Mouse (Mus musculus) MEL (cell line): ENCODE results near the gene Ccdc155.

Experiments used
- CTCF ChIP-seq, 3 experiments: IDR thresholded peaks in 2 of 3; conservative IDR thresholded peaks in 1 of 3; 2 replicates each; pipeline ENCODE4 v1.5.1; 2011 to 2012; ENCODE audit warnings: low read length in 3 of 3, low read depth in 2 of 3, mild to moderate bottlenecking in 2 of 3, improper control_type of control experiment in 1 of 3, inconsistent platforms in 1 of 3, mixed read lengths in 1 of 3, moderate library complexity in 1 of 3; ENCODE audit not compliant: control insufficient read depth in 1 of 3, insufficient read depth in 1 of 3, poor library complexity in 1 of 3, severe bottlenecking in 1 of 3
- ETS1 ChIP-seq: IDR thresholded peaks from 2 replicates; pipeline ENCODE4 v1.6.1; 2012; ENCODE audit warnings: low read depth, mild to moderate bottlenecking, inconsistent platforms, low read length, improper control_type of control experiment, moderate library complexity
- GATA1 ChIP-seq: IDR thresholded peaks from 2 replicates; pipeline ENCODE4 v1.6.1; 2011; ENCODE audit warnings: low read depth, low read length, improper control_type of control experiment
- POLR2A ChIP-seq, 2 experiments: IDR thresholded peaks; 2 replicates each; pipeline ENCODE4 v1.6.1; 2011 to 2012; ENCODE audit warnings: low read length in 2 of 2, mild to moderate bottlenecking in 2 of 2, control low read depth in 1 of 2, improper control_type of control experiment in 1 of 2, low read depth in 1 of 2, moderate library complexity in 1 of 2; ENCODE audit not compliant: control insufficient read depth in 1 of 2, insufficient read depth in 1 of 2, poor library complexity in 1 of 2
- UBTF ChIP-seq: IDR thresholded peaks from 2 replicates; pipeline ENCODE4 v1.6.1; 2012; ENCODE audit warnings: low read depth, mild to moderate bottlenecking, inconsistent platforms, low read length, improper control_type of control experiment, moderate library complexity, borderline replicate concordance; ENCODE audit not compliant: insufficient read depth

- TF ChIP-seq POLR2A (IDR thresholded peaks at IDR 0.05; ENCODE audit: control insufficient read depth in 1 of 2, insufficient read depth in 1 of 2, low read depth in 1 of 2, low read length in 2 of 2, poor library complexity in 1 of 2) (no peak), ETS1 (no peak), CTCF (IDR thresholded peaks at IDR 0.05 in 2 of 3, conservative IDR thresholded peaks at IDR 0.05 in 1 of 3; ENCODE audit: control insufficient read depth in 1 of 3, insufficient read depth in 1 of 3, low read depth in 2 of 3, low read length in 3 of 3, poor library complexity in 1 of 3, severe bottlenecking in 1 of 3) (no peak), GATA1 (no peak), UBTF (no peak)
These were observed 27.2 kb upstream of the Ccdc155 start for GRCm38 (mm10) chr7:45231941-45232340.
